Mouse (Mus musculus) lung, embryonic 16.5 days (tissue): ENCODE measurements around the gene Taf1a. TPM values are rescaled to one million over a fixed set of nuclear protein-coding genes. Genes with fewer than 3 reads are reported as not detected.
A peak's percentile ranks its signal among the peaks of the same experiment; 100 is the strongest.
"Not testable (repeated sequence)": the region's sequence is repeated elsewhere in the genome, so short reads cannot be mapped to it uniquely, and the experiment has no call there.

Source experiments
- ATAC-seq: fragments of 200-750 bp; cut with Nextera tagmentation; 2 replicates; pipeline ENCODE4 v1.8.0; 2017; ENCODE audit warnings: low read depth, mild to moderate bottlenecking, moderate library complexity
- H3K27ac ChIP-seq: fragments of 300-500 bp; sonication (generic); 2 replicates; pipeline ENCODE4 v1.5.1; 2014; ENCODE audit warnings: mild to moderate bottlenecking, control low read depth, low read length
- H3K27me3 ChIP-seq: fragments of 300-500 bp; sonication (generic); 2 replicates; pipeline ENCODE4 v1.6.1; 2014; ENCODE audit warnings: low read depth, low read length, mixed read lengths; ENCODE audit not compliant: control insufficient read depth, insufficient read depth
- H3K36me3 ChIP-seq: fragments of 300-500 bp; sonication (generic); 2 replicates; pipeline ENCODE4 v1.6.1; 2014; ENCODE audit warnings: low read length; ENCODE audit not compliant: control insufficient read depth, insufficient read depth
- H3K4me1 ChIP-seq: fragments of 300-500 bp; sonication (generic); replicated peaks from 2 replicates; pipeline ENCODE4 v1.6.1; 2014; ENCODE audit warnings: low read length, mixed read lengths; ENCODE audit not compliant: control insufficient read depth, insufficient read depth
- H3K4me2 ChIP-seq: fragments of 300-500 bp; sonication (generic); 2 replicates; pipeline ENCODE4 v1.6.1; 2014; ENCODE audit warnings: low read depth, low read length, control low read depth
- H3K4me3 ChIP-seq: fragments of 300-500 bp; sonication (generic); 2 replicates; pipeline ENCODE4 v1.5.1; 2014; ENCODE audit warnings: mild to moderate bottlenecking, low read length, control low read depth
- H3K9ac ChIP-seq: fragments of 300-500 bp; sonication (generic); 2 replicates; pipeline ENCODE4 v1.6.1; 2014; ENCODE audit warnings: low read length, control low read depth
- H3K9me3 ChIP-seq: fragments of 300-500 bp; sonication (generic); 2 replicates; pipeline ENCODE4 v1.6.1; 2016; ENCODE audit warnings: low read length; ENCODE audit not compliant: control insufficient read depth
- WGBS: fragments of 180-500 bp; shearing (Covaris S2); extraction: QIAGEN DNeasy Blood & Tissue Kit; methylation state at CpG from one replicate; pipeline ENCODE4 v1.1.7; 2014; 5-methylcytosine and 5-hydroxymethylcytosine counted together
- polyA plus RNA-seq: library from polyadenylated mRNA; unstranded; fragments of >200 nt; fragmentation: Nextera tagmentation; extraction: Ambion mirVana; gene quantifications from 2 replicates; pipeline ENCODE4 v1.2.1, GENCODE M21; 2015

Taf1a gene
- polyA plus RNA-seq, 1 experiment from 2014 or later = 20.6 TPM

- ATAC-seq = peak; percentile 72
- Histone ChIP-seq H3K27ac (no peak overlapping the region), H3K9me3 (no peaks in the 10 kb centered on the region), H3K4me1 (peaks cover 11% of the 10 kb centered on the region), H3K4me3 (no peak overlapping the region), H3K4me2 (no peak overlapping the region), H3K36me3 (peaks cover 26% of the 10 kb centered on the region), H3K9ac (no peak overlapping the region), H3K27me3 (no peaks in the 10 kb centered on the region)
- 64% methylated on average over 5 of the region's 5 CpGs for WGBS
Observed at GRCm38 (mm10) chr1:183363577-183363867, 25.3 kb upstream of the Taf1a start.

DNA sequence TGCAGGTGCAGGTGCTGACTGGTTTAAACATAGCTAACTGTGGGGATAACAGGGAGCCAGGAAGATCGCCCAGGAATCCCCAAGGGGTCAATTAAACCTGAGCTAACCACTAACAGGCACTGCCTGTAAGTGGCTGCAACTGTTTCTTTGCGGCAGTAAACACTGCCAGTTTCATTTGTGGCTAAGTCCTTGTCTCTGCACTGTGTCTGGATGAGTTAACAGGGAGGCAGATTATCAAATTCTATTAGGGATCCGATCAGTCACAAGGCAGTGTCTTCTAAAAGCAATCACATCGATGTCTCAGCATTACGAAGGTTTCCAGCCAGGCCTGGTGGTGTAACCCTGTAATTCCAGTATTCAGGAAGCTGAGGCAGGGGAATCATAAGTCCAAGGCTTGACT lies 22.4 kb upstream of the Taf1a start:
- Histone ChIP-seq H3K27me3 (no peaks in the 10 kb centered on the region), H3K4me1 (peaks cover 18% of the 10 kb centered on the region), H3K9me3 (no peaks in the 10 kb centered on the region), H3K36me3 (peaks cover 16% of the 10 kb centered on the region), H3K4me3 (no peak overlapping the region), H3K4me2 (no peak overlapping the region), H3K27ac (no peak overlapping the region), H3K9ac (no peak overlapping the region)
- WGBS = 91% methylated on average over 5 of the region's 5 CpGs
- ATAC-seq = no peak

DNA sequence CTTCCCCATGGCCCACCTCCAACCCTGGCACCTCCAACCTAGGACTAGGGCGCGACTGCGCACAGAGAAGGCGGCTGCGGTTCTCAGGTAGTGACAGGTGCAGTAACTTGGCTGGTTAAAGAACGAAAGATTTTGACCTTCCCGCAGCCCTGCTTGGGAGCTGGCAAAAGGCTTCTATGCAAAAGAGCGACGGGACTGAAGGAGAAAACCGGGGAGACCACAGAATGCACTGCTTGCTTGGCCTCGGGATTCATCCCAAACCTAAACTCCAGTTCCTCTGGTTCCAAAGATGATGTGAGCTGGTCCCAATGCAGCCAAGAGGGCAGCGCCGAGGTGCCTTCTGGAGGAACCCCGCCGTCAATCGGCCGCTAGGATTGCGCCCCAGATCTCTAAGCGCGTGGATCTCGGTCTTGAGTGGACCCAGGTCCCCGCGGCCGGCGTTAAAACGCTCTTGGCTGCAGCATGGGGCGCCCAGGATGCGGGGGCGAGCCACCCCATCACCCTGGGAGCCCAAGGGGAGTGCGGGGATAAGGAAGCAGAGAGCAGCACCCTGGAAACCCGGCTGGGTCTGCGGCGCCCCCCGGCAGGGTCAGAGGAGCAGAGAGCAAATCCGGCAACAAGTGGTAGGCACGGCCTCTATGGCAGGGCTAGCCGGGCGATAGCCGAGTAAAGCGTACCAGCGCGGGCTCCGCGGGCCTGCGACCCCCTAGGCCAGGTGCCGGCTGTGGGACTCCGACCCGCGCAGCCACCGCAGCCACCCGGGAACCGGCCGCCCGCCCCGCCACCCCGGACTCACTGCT lies 20.0 kb upstream of the Taf1a start:
- no peaks in the 10 kb centered on the region for H3K27me3 ChIP-seq
- H3K9ac ChIP-seq = peak overlapping the region; percentile 83
- H3K4me3 ChIP-seq = peak overlapping the region; percentile 85
- peaks cover 16% of the 10 kb centered on the region for H3K36me3 ChIP-seq
- 1% methylated on average over 48 of the region's 56 CpGs for WGBS
- H3K27ac ChIP-seq = 0 out of 2 replicates have a peak overlapping the region, but pooled peaks have one; percentile 7
- peak overlapping the region; percentile 87 for H3K4me2 ChIP-seq
- H3K4me1 ChIP-seq = peaks cover 18% of the 10 kb centered on the region
- no peaks in the 10 kb centered on the region for H3K9me3 ChIP-seq
- peak; percentile 66 for ATAC-seq

DNA sequence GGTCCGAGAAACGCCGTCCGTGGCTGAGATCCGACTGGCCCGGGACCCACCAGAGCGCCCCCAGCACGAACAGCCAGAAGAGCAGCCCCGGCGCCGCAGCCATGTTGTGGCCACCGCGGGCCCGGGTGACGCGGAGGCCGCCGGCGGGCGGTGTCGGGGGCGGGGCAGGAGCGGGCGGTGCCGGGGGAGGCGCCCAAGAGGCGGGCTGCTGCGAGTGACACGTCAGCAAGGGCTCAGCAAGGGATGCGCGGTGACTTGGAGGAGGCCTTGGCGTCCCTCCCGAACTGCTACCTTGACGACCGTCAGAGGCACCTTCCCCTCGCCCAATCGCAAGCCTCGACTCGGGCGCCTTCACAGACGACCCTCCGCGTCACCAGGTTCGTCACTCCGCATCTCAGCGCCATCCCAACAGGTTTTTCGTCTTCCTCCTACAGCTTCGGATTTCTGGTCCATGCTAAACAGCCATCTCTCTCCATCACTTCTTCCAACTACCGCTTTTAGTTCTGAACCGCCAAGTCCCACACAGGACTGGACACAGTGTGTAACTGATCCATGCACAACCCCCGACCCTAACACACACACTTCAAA lies 19.3 kb upstream of the Taf1a start, which contains the start of gene Mia3:
Mia3 (minus strand) TSS at position 127 of the 588 bp plus-strand sequence.
- peak within 1 kb of the TSS; percentile 85 for H3K4me3 ChIP-seq
- no peaks in the 10 kb centered on the region; the same call in 1 of the 2 replicates for H3K9me3 ChIP-seq
- peaks cover 9% of the 10 kb centered on the region for H3K36me3 ChIP-seq
- ATAC-seq = peak; percentile 99
- H3K4me1 ChIP-seq = peaks cover 18% of the 10 kb centered on the region
- H3K4me2 ChIP-seq = peak within 1 kb of the TSS; percentile 87
- no peaks in the 10 kb centered on the region for H3K27me3 ChIP-seq
- H3K9ac ChIP-seq = peak within 1 kb of the TSS; percentile 83
- under 1% methylated on average over 41 of the region's 51 CpGs for WGBS
- H3K27ac ChIP-seq = 0 out of 2 replicates have a peak within 1 kb of the TSS, but pooled peaks have one; percentile 38

GRCm38 (mm10) chr1:183374728-183375127 lies 14.1 kb upstream of the Taf1a start:
- Histone ChIP-seq H3K27me3 (no peaks in the 10 kb centered on the region), H3K9me3 (peaks cover 2% of the 10 kb centered on the region; the same call in 1 of the 2 replicates), H3K4me3 (no peak overlapping the region), H3K4me1 (peaks cover 5% of the 10 kb centered on the region), H3K4me2 (no peak overlapping the region), H3K27ac (no peak overlapping the region), H3K9ac (no peak overlapping the region), H3K36me3 (no peaks in the 10 kb centered on the region)
- no peak for ATAC-seq
- 72% methylated on average over 5 of the region's 5 CpGs for WGBS

DNA sequence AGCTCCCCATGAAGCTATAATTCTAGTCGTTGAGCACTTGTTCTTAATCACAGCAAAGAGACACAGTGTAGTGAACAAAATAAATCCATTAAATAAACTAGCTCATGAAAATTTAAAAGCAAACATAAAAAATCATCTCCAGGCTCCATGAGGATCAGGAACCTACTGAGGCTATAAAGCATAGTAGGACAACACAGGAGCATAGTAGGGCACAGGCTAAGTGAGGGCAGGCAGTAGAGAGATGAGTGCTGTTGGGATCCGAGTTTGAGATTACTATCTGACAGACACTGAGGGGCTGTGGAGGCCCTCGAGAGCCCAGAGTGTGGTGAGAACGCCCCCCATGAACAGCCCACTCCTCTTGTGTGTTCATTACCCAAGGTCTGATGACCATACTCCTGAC lies 11.7 kb upstream of the Taf1a start:
- no peak for ATAC-seq
- WGBS = 68% methylated on average over 4 of the region's 4 CpGs
- Histone ChIP-seq H3K4me3 (no peak overlapping the region), H3K36me3 (no peaks in the 10 kb centered on the region), H3K4me1 (no peaks in the 10 kb centered on the region), H3K4me2 (no peak overlapping the region), H3K9ac (no peak overlapping the region), H3K27me3 (no peaks in the 10 kb centered on the region), H3K9me3 (peaks cover 2% of the 10 kb centered on the region; the same call in 1 of the 2 replicates), H3K27ac (no peak overlapping the region)

DNA sequence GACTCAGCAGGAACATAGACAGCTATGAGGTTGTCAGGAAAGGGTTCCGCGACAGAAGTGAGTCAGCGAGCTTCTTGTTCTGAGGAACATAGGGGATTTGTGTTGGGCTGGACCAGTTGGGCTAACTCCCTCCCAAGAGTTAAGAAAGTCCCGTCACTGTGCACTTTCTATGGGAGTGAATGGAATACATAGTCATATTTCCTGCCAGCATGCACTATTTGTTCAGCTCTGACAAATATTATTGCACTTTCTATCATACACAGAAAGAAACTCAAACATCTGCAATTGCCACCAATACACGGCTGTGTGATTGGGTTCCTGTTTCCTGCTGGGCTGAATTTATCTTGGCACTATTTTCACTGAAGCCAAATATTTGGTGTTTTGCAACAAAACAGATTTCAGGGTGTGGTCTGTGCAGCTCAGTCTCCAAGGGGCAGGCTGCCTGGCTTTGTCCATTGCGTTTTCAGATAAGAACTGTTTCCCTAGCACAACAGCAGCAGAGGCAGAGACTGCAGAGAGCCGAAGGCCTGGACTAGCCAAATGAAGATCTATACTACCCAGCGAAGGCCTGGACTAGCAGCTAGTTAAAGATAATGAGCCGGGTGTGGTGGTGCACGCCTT lies 10.3 kb upstream of the Taf1a start:
- H3K4me2 ChIP-seq = no peak overlapping the region
- H3K27ac ChIP-seq = no peak overlapping the region
- no peak overlapping the region for H3K4me3 ChIP-seq
- H3K36me3 ChIP-seq = no peaks in the 10 kb centered on the region
- H3K4me1 ChIP-seq = no peaks in the 10 kb centered on the region
- 69% methylated on average over 10 of the region's 10 CpGs for WGBS
- peak; percentile 45; the same call in 1 of the 2 replicates for ATAC-seq
- peaks cover 2% of the 10 kb centered on the region; the same call in 1 of the 2 replicates for H3K9me3 ChIP-seq
- H3K9ac ChIP-seq = no peak overlapping the region
- no peaks in the 10 kb centered on the region for H3K27me3 ChIP-seq

DNA sequence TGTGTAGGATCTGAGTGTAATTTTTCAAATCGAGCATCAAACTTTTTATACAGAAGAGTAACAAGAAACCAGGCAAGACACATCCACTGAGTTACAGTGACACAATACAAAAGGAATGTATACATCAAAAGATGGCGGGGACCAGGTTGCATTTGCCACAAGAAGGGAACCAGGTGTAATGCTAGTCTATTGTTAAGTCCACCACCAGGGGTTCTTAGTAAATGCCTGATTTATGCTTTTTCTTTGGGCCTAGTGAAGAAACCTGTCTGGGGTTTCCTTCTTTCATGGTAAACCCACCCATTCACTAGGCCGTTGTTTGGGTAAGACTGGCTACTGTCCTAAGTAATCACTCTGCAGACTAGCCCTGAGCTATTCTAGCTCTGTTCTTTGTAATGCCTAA lies 9.4 kb upstream of the Taf1a start:
- not testable (repeated sequence) for H3K9ac ChIP-seq, ATAC-seq, H3K9me3 ChIP-seq, H3K27ac ChIP-seq, H3K4me3 ChIP-seq, H3K27me3 ChIP-seq, H3K36me3 ChIP-seq, H3K4me2 ChIP-seq, H3K4me1 ChIP-seq
- WGBS = 83% methylated on average over 3 of the region's 3 CpGs

- 80% methylated on average over 5 of the region's 5 CpGs for WGBS
- H3K9me3 ChIP-seq = no peaks in the 10 kb centered on the region
- H3K4me3 ChIP-seq = no peak overlapping the region
- peaks cover 4% of the 10 kb centered on the region; the same call in 1 of the 2 replicates for H3K27me3 ChIP-seq
- H3K9ac ChIP-seq = no peak overlapping the region
- ATAC-seq = no peak
- H3K27ac ChIP-seq = no peak overlapping the region
- H3K4me2 ChIP-seq = no peak overlapping the region
- H3K4me1 ChIP-seq = no peaks in the 10 kb centered on the region
- H3K36me3 ChIP-seq = no peaks in the 10 kb centered on the region
Observed at GRCm38 (mm10) chr1:183381816-183382215, 7.0 kb upstream of the Taf1a start.
